Mouse (Mus musculus): ENCODE measurements at regions not wholly inside any gene's neighbourhood (a gene's known extent, or its start where the extent isn't known, plus 50 kb on each side); places are given as distances from the start of the nearest gene placed in this dataset.

GRCm38 (mm10) chr6:51680239-51680857, 156.6 kb downstream of the Snx10 start:
- Histone ChIP-seq H3K27ac (ENCODE audit: insufficient read depth, low read depth) (no peak overlapping the region), H3K9me3 (replicated peaks; ENCODE audit: low read length) (no peaks in the 10 kb centered on the region), H3K79me2 (replicated peaks; ENCODE audit: control insufficient read depth, extremely low read depth, insufficient read depth, poor library complexity, severe bottlenecking) (no peaks in the 10 kb centered on the region), H3K4me1 (ENCODE audit: control insufficient read depth in 1 of 2, insufficient read depth in 2 of 2) (no peaks in the 10 kb centered on the region), H3K4me3 (replicated peaks in 1 of 3; ENCODE audit: low read depth in 2 of 3, low read length in 2 of 3, poor library complexity in 1 of 3) (no peak overlapping the region), H3K27me3 (replicated peaks) (no peaks in the 10 kb centered on the region), H3K36me3 (replicated peaks in 1 of 2; ENCODE audit: control insufficient read depth in 1 of 2, insufficient read depth in 1 of 2, low read length in 1 of 2) (no peaks in the 10 kb centered on the region), H3K4me2 (ENCODE audit: insufficient read depth, low read depth, poor library complexity, severe bottlenecking) (no peak overlapping the region), H3K9ac (ENCODE audit: insufficient read depth, low read depth) (no peak overlapping the region)
- TF ChIP-seq CHD1 (IDR thresholded peaks at IDR 0.05; ENCODE audit: low read depth, low read length) (no peak), RAD21 (IDR thresholded peaks at IDR 0.05; ENCODE audit: low read depth, low read length) (no peak), RCOR1 (conservative IDR thresholded peaks at IDR 0.05; ENCODE audit: low read depth, low read length) (no peak), TCF12 (IDR thresholded peaks at IDR 0.05; ENCODE audit: low read depth, low read length) (no peak), MEF2A (IDR thresholded peaks at IDR 0.05; ENCODE audit: borderline replicate concordance, low read depth, low read length) (no peak), MYC (IDR thresholded peaks at IDR 0.05; ENCODE audit: low read depth, low read length) (no peak), MXI1 (IDR thresholded peaks at IDR 0.05; ENCODE audit: low read depth, low read length) (no peak), NELFE (IDR thresholded peaks at IDR 0.05; ENCODE audit: low read depth, low read length) (no peak), ZKSCAN1 (IDR thresholded peaks at IDR 0.05; ENCODE audit: borderline replicate concordance, low read depth, low read length) (no peak), SIN3A (IDR thresholded peaks at IDR 0.05; ENCODE audit: low read length) (no peak), ZC3H11A (IDR thresholded peaks at IDR 0.05; ENCODE audit: low read depth, low read length) (no peak), POLR2A (IDR thresholded peaks at IDR 0.05; ENCODE audit: low read depth, low read length) (no peak), MAX (IDR thresholded peaks at IDR 0.05; ENCODE audit: low read length) (no peak), JUN (IDR thresholded peaks at IDR 0.05; ENCODE audit: insufficient read depth, low read depth, low read length) (no peak)
- DNase-seq (ENCODE audit: extremely low read depth): no peak
- dilution Hi-C loops (cut with MboI; ENCODE audit: extremely low pct_ligation_motif_present, extremely low pct_unique_long_range_greater_than_20kb, low sequenced_read_pairs) (no loop called here), in situ Hi-C loops (cut with MboI; ENCODE audit: low pct_ligation_motif_present, low pct_unique_long_range_greater_than_20kb, low sequenced_read_pairs) (no loop called here)

GRCm38 (mm10) chr6:51683131-51683530, 159.4 kb downstream of the Snx10 start:
- H3K79me2 ChIP-seq (replicated peaks; ENCODE audit: control insufficient read depth, extremely low read depth, insufficient read depth, poor library complexity, severe bottlenecking): no peaks in the 10 kb centered on the region
- no peak overlapping the region for H3K27ac ChIP-seq (ENCODE audit: insufficient read depth, low read depth)
- no peak overlapping the region for H3K4me3 ChIP-seq (replicated peaks in 1 of 3; ENCODE audit: low read depth in 2 of 3, low read length in 2 of 3, poor library complexity in 1 of 3)
- TF ChIP-seq ZNF384 (IDR thresholded peaks at IDR 0.05; ENCODE audit: low read depth, low read length): no peak
- TF ChIP-seq PAX5 (IDR thresholded peaks at IDR 0.05; ENCODE audit: low read length): no peak
- TF ChIP-seq NELFE (IDR thresholded peaks at IDR 0.05; ENCODE audit: low read depth, low read length): no peak
- no peak for TF ChIP-seq RAD21 (IDR thresholded peaks at IDR 0.05; ENCODE audit: low read depth, low read length)
- no peak for TF ChIP-seq TBP (conservative IDR thresholded peaks at IDR 0.05; ENCODE audit: low read depth, low read length)
- no peak for TF ChIP-seq EP300 (IDR thresholded peaks at IDR 0.05; ENCODE audit: low read length)
- no peak for TF ChIP-seq HCFC1 (IDR thresholded peaks at IDR 0.05; ENCODE audit: low read depth, low read length)
- no peak for TF ChIP-seq JUND (conservative IDR thresholded peaks at IDR 0.05; ENCODE audit: low read depth, low read length)
- TF ChIP-seq CHD1 (IDR thresholded peaks at IDR 0.05; ENCODE audit: low read depth, low read length): no peak
- TF ChIP-seq E2F4 (IDR thresholded peaks at IDR 0.05; ENCODE audit: insufficient replicate concordance, low read depth, low read length): no peak
- in situ Hi-C loops (cut with MboI; ENCODE audit: low pct_ligation_motif_present, low pct_unique_long_range_greater_than_20kb, low sequenced_read_pairs) (no loop called here), dilution Hi-C loops (cut with MboI; ENCODE audit: extremely low pct_ligation_motif_present, extremely low pct_unique_long_range_greater_than_20kb, low sequenced_read_pairs) (no loop called here)
- H3K4me2 ChIP-seq (ENCODE audit: insufficient read depth, low read depth, poor library complexity, severe bottlenecking): no peak overlapping the region
- H3K4me1 ChIP-seq (ENCODE audit: control insufficient read depth in 1 of 2, insufficient read depth in 2 of 2): no peaks in the 10 kb centered on the region
- no peak overlapping the region for H3K9ac ChIP-seq (ENCODE audit: insufficient read depth, low read depth)
- no peaks in the 10 kb centered on the region for H3K36me3 ChIP-seq (replicated peaks in 1 of 2; ENCODE audit: control insufficient read depth in 1 of 2, insufficient read depth in 1 of 2, low read length in 1 of 2)
- no peak for DNase-seq (ENCODE audit: extremely low read depth)
- H3K9me3 ChIP-seq (replicated peaks; ENCODE audit: low read length): no peaks in the 10 kb centered on the region
- H3K27me3 ChIP-seq (replicated peaks): no peaks in the 10 kb centered on the region
